Mouse (Mus musculus) kidney, postnatal 0 days (tissue): ENCODE data around the gene Sppl2a. TPM values are rescaled to one million over a fixed set of nuclear protein-coding genes. Genes with fewer than 3 reads are reported as not detected.

ENCODE experiments used
- ATAC-seq: fragments of 200-750 bp; cut with Nextera tagmentation; replicated peaks from 2 replicates; pipeline ENCODE4 v1.8.0; 2017; ENCODE audit warnings: low read depth, moderate number of reproducible peaks, moderate TSS enrichment, moderate library complexity; ENCODE audit not compliant: low FRiP score
- DNase-seq: peaks from one replicate; pipeline ENCODE4 v3.0.0-alpha.2; 2016; ENCODE audit warnings: low spot score
- H3K27ac ChIP-seq: fragments of 300-500 bp; sonication (generic); 2 replicates; pipeline ENCODE4 v1.5.1; 2014; ENCODE audit warnings: mild to moderate bottlenecking
- H3K27me3 ChIP-seq: fragments of 300-500 bp; sonication (generic); 2 replicates; pipeline ENCODE4 v1.6.1; 2014; ENCODE audit warnings: low read length, mixed read lengths; ENCODE audit not compliant: insufficient read depth
- H3K36me3 ChIP-seq: fragments of 300-500 bp; sonication (generic); 2 replicates; pipeline ENCODE4 v1.6.1; 2014; ENCODE audit warnings: low read length, mixed read lengths; ENCODE audit not compliant: insufficient read depth
- H3K4me1 ChIP-seq: fragments of 300-500 bp; sonication (generic); replicated peaks from 2 replicates; pipeline ENCODE4 v1.6.1; 2014; ENCODE audit warnings: antibody characterized with exemption, low read length, mixed read lengths; ENCODE audit not compliant: insufficient read depth
- H3K4me2 ChIP-seq: fragments of 300-500 bp; sonication (generic); 2 replicates; pipeline ENCODE4 v1.6.1; 2014; ENCODE audit warnings: mild to moderate bottlenecking, low read length, moderate library complexity, mixed read lengths
- H3K4me3 ChIP-seq: fragments of 300-500 bp; sonication (generic); replicated peaks from 2 replicates; pipeline ENCODE4 v1.5.1; 2014; ENCODE audit warnings: low read depth, low read length
- H3K9ac ChIP-seq: fragments of 300-500 bp; sonication (generic); 2 replicates; pipeline ENCODE4 v1.6.1; 2014; ENCODE audit warnings: low read depth, low read length
- H3K9me3 ChIP-seq: fragments of 300-500 bp; sonication (generic); replicated peaks from 2 replicates; pipeline ENCODE4 v1.6.1; 2016; ENCODE audit warnings: low read length, inconsistent platforms, mixed read lengths
- CTCF ChIP-seq: IDR thresholded peaks from 2 replicates; pipeline ENCODE4 v1.5.1; 2016; ENCODE audit warnings: antibody characterized with exemption, low read depth, mild to moderate bottlenecking, moderate library complexity
- WGBS: fragments of 180-500 bp; shearing (Covaris S2); extraction: QIAGEN DNeasy Blood & Tissue Kit; methylation state at CpG from one replicate; pipeline ENCODE4 v1.1.7; 2014; 5-methylcytosine and 5-hydroxymethylcytosine counted together
- polyA plus RNA-seq: library from polyadenylated mRNA; unstranded; fragments of >200 nt; fragmentation: Nextera tagmentation; extraction: Ambion mirVana; gene quantifications from 2 replicates; pipeline ENCODE4 v1.2.1, GENCODE M21; 2015

Gene Sppl2a
- polyA plus RNA-seq, 1 experiment from 2014 or later: 47.8 TPM

DNA sequence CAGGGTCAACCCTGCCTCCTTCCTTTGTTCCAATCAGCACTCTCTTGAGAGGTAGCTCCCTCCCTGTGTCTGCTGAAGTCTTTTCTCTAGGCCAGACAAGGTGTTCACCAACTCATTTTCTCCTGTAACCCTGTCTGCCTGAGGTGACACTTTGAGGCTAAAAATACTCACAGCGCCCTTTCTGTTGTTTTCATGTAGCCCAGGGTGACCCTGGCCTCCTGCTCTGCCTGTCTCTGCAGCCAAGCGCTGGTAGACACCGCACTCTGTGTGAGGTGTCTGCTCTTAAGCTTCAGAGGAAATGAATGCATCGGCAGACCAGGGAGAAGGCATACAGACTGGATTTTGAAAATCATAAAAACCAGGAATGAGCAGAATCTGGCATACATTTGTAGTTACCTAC is 18.9 kb downstream of the Sppl2a start:
- no peak for ATAC-seq

DNA sequence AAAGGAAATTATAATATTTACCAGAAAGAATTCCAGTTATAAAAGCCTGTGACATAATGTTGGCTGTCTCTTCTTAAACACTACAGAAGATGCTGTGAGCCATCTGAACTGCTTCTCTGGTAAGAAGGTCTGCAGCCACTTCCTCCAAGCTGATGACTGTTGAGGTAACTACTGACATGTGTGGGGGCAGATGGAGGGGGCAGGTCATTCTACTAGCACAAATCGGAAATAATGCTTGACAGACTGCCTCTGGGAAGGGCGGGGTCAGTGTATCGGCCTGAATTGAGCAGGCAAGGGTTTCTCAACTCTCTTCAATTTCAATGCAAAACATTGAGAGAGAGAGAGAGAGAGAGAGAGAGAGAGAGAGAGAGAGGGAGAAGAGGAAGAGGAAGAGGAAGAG is 28.9 kb downstream of the Sppl2a start:
- WGBS: 70% methylated on average over 3 of the region's 3 CpGs
- Histone ChIP-seq H3K27me3 (no peaks in the 10 kb centered on the region), H3K4me2 (no peak overlapping the region), H3K4me1 (no peaks in the 10 kb centered on the region), H3K9me3 (no peaks in the 10 kb centered on the region), H3K27ac (no peak overlapping the region), H3K4me3 (no peak overlapping the region), H3K9ac (no peak overlapping the region), H3K36me3 (0 out of 2 replicates have a peak, but pooled peaks cover 4% of the 10 kb centered on the region)
- ATAC-seq: no peak
- no peak for TF ChIP-seq CTCF
- no peak for DNase-seq

More for the DNA sequence above, 18.9 kb downstream of the Sppl2a start:
- TF ChIP-seq CTCF: no peak
- no peak for DNase-seq
- H3K4me1 ChIP-seq: no peaks in the 10 kb centered on the region
- no peak overlapping the region for H3K4me3 ChIP-seq
- H3K27ac ChIP-seq: no peak overlapping the region
- H3K27me3 ChIP-seq: no peaks in the 10 kb centered on the region
- H3K9ac ChIP-seq: no peak overlapping the region
- no peak overlapping the region for H3K4me2 ChIP-seq
- H3K36me3 ChIP-seq: peaks cover 13% of the 10 kb centered on the region
- WGBS: 71% methylated on average over 4 of the region's 4 CpGs
- H3K9me3 ChIP-seq: no peaks in the 10 kb centered on the region

DNA sequence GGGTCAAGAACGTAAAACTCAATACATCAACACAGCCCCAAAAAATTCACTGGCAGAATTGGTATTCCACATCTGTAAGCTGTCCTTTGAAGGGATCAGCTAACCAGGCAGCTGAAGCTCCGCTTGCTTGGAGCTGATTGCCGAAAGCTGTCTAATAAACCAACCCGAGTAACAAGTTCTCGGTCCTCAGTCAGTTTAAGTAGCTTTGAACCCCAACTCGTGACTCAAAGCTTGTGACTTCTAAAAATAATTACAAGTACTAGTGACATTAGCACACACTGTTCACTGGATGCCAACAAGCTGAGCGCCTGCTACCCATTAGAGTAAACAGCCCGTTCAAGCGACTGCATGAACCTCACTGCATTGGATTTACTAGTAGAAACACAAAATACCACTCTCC is 35.5 kb downstream of the Sppl2a start:
- no peaks in the 10 kb centered on the region for H3K27me3 ChIP-seq
- no peaks in the 10 kb centered on the region for H3K4me1 ChIP-seq
- DNase-seq (peak; percentile 9), ATAC-seq (no peak; the same call in 1 of the 2 replicates)
- peak overlapping the region; percentile 18; the same call in 1 of the 2 replicates for H3K4me2 ChIP-seq
- H3K36me3 ChIP-seq: 0 out of 2 replicates have a peak, but pooled peaks cover 4% of the 10 kb centered on the region
- H3K27ac ChIP-seq: peak overlapping the region; percentile 50
- H3K4me3 ChIP-seq: no peak overlapping the region
- WGBS: 61% methylated on average over 9 of the region's 9 CpGs
- TF ChIP-seq CTCF: no peak
- no peak overlapping the region for H3K9ac ChIP-seq
- no peaks in the 10 kb centered on the region for H3K9me3 ChIP-seq

DNA sequence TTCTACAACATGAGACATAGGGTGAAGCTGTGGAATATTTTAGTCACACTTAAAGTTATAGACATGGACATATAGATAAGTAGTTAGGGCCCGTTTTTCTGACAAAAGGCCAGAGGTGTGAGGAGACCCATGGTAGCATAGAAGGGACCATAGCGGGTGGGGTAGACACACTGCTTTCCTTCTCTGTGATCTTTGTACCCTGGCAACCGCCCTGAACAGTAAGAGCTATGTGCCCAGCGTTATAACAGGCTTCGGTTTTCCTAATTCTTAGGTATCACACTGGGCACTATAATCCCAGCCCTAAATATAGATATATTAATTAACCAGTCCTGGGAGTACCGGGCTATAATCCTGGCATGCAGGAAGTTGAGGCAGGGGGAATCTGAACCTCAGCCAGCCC is 36.1 kb downstream of the Sppl2a start:
- no peaks in the 10 kb centered on the region for H3K27me3 ChIP-seq
- ATAC-seq (no peak), DNase-seq (no peak)
- 0 out of 2 replicates have a peak, but pooled peaks cover 4% of the 10 kb centered on the region for H3K36me3 ChIP-seq
- no peak overlapping the region for H3K4me3 ChIP-seq
- H3K27ac ChIP-seq: peak overlapping the region; percentile 50
- no peaks in the 10 kb centered on the region for H3K9me3 ChIP-seq
- no peak overlapping the region for H3K9ac ChIP-seq
- H3K4me1 ChIP-seq: no peaks in the 10 kb centered on the region
- peak overlapping the region; percentile 18; the same call in 1 of the 2 replicates for H3K4me2 ChIP-seq
- 69% methylated on average over 6 of the region's 6 CpGs for WGBS
- no peak for TF ChIP-seq CTCF

DNA sequence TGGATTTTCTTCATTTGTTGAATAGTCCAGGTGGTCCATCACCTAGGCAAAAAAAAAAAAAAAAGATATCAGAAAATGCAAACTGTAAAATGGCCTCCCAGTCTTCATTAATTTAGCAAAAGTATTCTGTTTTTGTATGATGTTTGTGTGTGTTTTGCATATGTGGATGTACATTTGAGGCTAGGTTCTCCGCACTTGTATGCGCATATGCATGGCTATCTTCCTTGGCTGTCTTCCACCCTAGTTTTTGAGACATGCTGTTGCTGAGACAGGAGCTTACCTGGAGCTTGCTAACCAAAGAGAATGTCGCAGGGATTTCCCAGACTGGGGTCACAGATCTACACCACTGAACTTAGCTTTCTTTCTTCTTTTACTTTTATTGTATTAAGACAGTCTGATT is 38.8 kb downstream of the Sppl2a start:
- no peak overlapping the region for H3K9ac ChIP-seq
- no peak for DNase-seq
- H3K4me3 ChIP-seq: no peak overlapping the region
- no peaks in the 10 kb centered on the region for H3K36me3 ChIP-seq
- TF ChIP-seq CTCF: no peak
- no peaks in the 10 kb centered on the region for H3K4me1 ChIP-seq
- ATAC-seq: no peak
- 93% methylated on average over 3 of the region's 3 CpGs for WGBS
- H3K9me3 ChIP-seq: no peaks in the 10 kb centered on the region
- no peak overlapping the region for H3K4me2 ChIP-seq
- no peak overlapping the region for H3K27ac ChIP-seq
- no peaks in the 10 kb centered on the region for H3K27me3 ChIP-seq

DNA sequence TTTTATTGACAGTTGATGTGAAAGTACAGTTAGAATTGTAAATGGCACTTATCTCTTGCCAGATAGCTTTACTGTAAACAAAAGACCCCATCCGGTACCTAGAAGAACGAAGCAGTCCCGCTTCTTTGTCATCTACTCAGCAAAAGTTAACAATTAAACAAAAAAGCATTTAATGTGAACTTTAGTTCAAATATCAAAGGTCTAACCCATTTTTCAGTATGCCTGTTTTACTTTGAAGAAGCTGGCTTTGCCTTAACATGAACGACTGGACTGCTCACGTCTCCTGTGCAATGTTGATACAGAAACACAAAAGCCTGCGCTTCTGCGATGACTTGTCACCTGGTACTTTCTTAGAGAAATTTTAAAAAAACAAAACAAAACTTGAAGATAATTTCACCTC is 40.7 kb downstream of the Sppl2a start:
- WGBS: 82% methylated on average over 7 of the region's 7 CpGs
- no peak for ATAC-seq
- no peaks in the 10 kb centered on the region for H3K9me3 ChIP-seq
- H3K4me3 ChIP-seq: no peak overlapping the region
- DNase-seq: no peak
- no peak overlapping the region for H3K9ac ChIP-seq
- H3K4me2 ChIP-seq: no peak overlapping the region
- no peaks in the 10 kb centered on the region for H3K27me3 ChIP-seq
- no peak overlapping the region for H3K27ac ChIP-seq
- no peaks in the 10 kb centered on the region for H3K36me3 ChIP-seq
- H3K4me1 ChIP-seq: no peaks in the 10 kb centered on the region
- TF ChIP-seq CTCF: no peak

DNA sequence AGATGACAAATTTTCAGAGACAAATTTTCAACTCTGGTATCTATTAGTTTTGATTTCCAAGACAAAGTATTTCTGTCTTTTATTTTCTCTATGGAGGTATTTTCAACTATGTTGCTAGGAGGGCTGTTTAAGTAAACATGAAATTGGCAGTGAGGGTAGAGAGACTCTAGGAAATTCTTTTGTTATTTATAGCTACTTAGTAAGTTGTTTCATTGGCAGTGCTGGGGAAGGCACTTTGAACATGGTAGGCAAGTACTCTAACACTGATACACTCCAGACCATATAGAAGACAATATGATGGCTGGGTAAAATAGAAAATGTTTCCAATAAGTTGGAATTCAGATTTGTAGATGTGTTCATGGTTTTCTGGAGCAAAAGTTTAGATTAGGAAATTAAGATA is 41.3 kb downstream of the Sppl2a start:
- Histone ChIP-seq H3K4me2 (no peak overlapping the region), H3K36me3 (no peaks in the 10 kb centered on the region), H3K4me3 (no peak overlapping the region), H3K4me1 (no peaks in the 10 kb centered on the region), H3K9me3 (no peaks in the 10 kb centered on the region), H3K27me3 (no peaks in the 10 kb centered on the region), H3K9ac (no peak overlapping the region), H3K27ac (no peak overlapping the region)
- DNase-seq (no peak), ATAC-seq (no peak)
- no peak for TF ChIP-seq CTCF
